Mouse (Mus musculus): ENCODE data around the gene Stard10. TPM values are rescaled to one million over a fixed set of nuclear protein-coding genes. Genes with fewer than 3 reads are reported as not detected.
A peak's percentile ranks its signal among the peaks of the same experiment; 100 is the strongest.

Stard10 gene
- polyA plus RNA-seq, 1 experiment from 2014 or later: 12.8 TPM

GRCm38 (mm10) chr7:101332045-101332831 is 15.4 kb downstream of the Stard10 start:
- Histone ChIP-seq H3K4me2 (no peak overlapping the region), H3K9ac (replicated peaks) (no peak overlapping the region), H3K27me3 (replicated peaks) (no peaks in the 10 kb centered on the region), H3K4me3 (replicated peaks) (no peak overlapping the region), H3K4me1 (peaks cover 23% of the 10 kb centered on the region), H3K9me3 (replicated peaks) (no peaks in the 10 kb centered on the region), H3K36me3 (no peaks in the 10 kb centered on the region), H3K27ac (replicated peaks) (no peak overlapping the region)
- ATAC-seq (ENCODE audit: low FRiP score): no peak
- WGBS: 88% methylated on average over 5 of the region's 5 CpGs

- H3K4me3 ChIP-seq (replicated peaks): no peak overlapping the region
- ATAC-seq (ENCODE audit: low FRiP score): no peak
Observed at GRCm38 (mm10) chr7:101335228-101335627, 18.3 kb downstream of the Stard10 start.

GRCm38 (mm10) chr7:101336686-101337085 is 19.8 kb downstream of the Stard10 start:
- Histone ChIP-seq H3K27ac (replicated peaks) (no peak overlapping the region), H3K36me3 (no peaks in the 10 kb centered on the region), H3K9me3 (replicated peaks) (no peaks in the 10 kb centered on the region), H3K27me3 (replicated peaks) (no peaks in the 10 kb centered on the region), H3K4me2 (no peak overlapping the region), H3K4me3 (replicated peaks) (no peak overlapping the region), H3K4me1 (no peaks in the 10 kb centered on the region), H3K9ac (replicated peaks) (no peak overlapping the region)
- WGBS: 83% methylated on average over 3 of the region's 3 CpGs
- no peak for ATAC-seq (ENCODE audit: low FRiP score)

More at GRCm38 (mm10) chr7:101335228-101335627, 18.3 kb downstream of the Stard10 start:
- WGBS: 100% methylated on average over 2 of the region's 2 CpGs
- no peak overlapping the region for H3K27ac ChIP-seq (replicated peaks)
- H3K4me1 ChIP-seq: peaks cover under 1% of the 10 kb centered on the region; the same call in 1 of the 2 replicates
- no peaks in the 10 kb centered on the region for H3K27me3 ChIP-seq (replicated peaks)
- no peaks in the 10 kb centered on the region for H3K36me3 ChIP-seq
- no peaks in the 10 kb centered on the region for H3K9me3 ChIP-seq (replicated peaks)
- no peak overlapping the region for H3K4me2 ChIP-seq
- no peak overlapping the region for H3K9ac ChIP-seq (replicated peaks)

GRCm38 (mm10) chr7:101337401-101337800 is 20.5 kb downstream of the Stard10 start:
- no peak for ATAC-seq (ENCODE audit: low FRiP score)
- H3K27me3 ChIP-seq (replicated peaks): no peaks in the 10 kb centered on the region
- H3K36me3 ChIP-seq: no peaks in the 10 kb centered on the region
- no peak overlapping the region for H3K4me3 ChIP-seq (replicated peaks)
- H3K27ac ChIP-seq (replicated peaks): no peak overlapping the region
- no peaks in the 10 kb centered on the region for H3K4me1 ChIP-seq
- WGBS: 88% methylated on average over 3 of the region's 3 CpGs
- H3K9me3 ChIP-seq (replicated peaks): no peaks in the 10 kb centered on the region
- H3K9ac ChIP-seq (replicated peaks): no peak overlapping the region
- H3K4me2 ChIP-seq: no peak overlapping the region

DNA sequence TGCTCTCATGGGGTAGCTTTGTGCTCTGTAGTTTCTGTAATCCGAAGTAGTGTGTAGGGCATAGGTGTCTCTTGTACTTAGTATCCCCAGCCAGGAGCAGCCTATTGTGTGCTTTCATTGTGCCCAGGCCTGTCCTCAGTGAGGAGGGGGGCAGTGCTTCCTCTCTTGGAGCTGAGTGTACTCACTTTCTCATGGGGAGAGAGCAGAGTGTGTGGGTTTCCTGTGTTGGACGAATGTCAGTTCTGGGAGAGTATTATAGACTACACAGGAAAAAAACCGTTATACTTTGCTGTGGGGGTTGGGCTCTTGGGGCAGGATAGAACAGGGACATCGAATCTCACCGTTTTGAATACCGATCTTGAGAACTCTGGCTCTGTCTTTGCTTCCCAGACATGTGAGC is 24.5 kb downstream of the Stard10 start:
- H3K4me1 ChIP-seq: no peaks in the 10 kb centered on the region
- no peak overlapping the region for H3K27ac ChIP-seq (replicated peaks)
- no peak overlapping the region for H3K4me2 ChIP-seq
- no peak for ATAC-seq (ENCODE audit: low FRiP score)
- no peaks in the 10 kb centered on the region for H3K36me3 ChIP-seq
- no peaks in the 10 kb centered on the region for H3K9me3 ChIP-seq (replicated peaks)
- no peak overlapping the region for H3K4me3 ChIP-seq (replicated peaks)
- H3K9ac ChIP-seq (replicated peaks): no peak overlapping the region
- no peaks in the 10 kb centered on the region for H3K27me3 ChIP-seq (replicated peaks)
- 81% methylated on average over 6 of the region's 6 CpGs for WGBS

GRCm38 (mm10) chr7:101343135-101343534 is 26.2 kb downstream of the Stard10 start:
- H3K4me2 ChIP-seq: no peak overlapping the region
- H3K9me3 ChIP-seq (replicated peaks): no peaks in the 10 kb centered on the region
- H3K27ac ChIP-seq (replicated peaks): no peak overlapping the region
- 79% methylated on average over 7 of the region's 7 CpGs for WGBS
- H3K4me3 ChIP-seq (replicated peaks): no peak overlapping the region
- H3K9ac ChIP-seq (replicated peaks): no peak overlapping the region
- 0 out of 2 replicates have a peak, but pooled peaks cover 3% of the 10 kb centered on the region for H3K27me3 ChIP-seq (replicated peaks)
- peaks cover 8% of the 10 kb centered on the region for H3K4me1 ChIP-seq
- H3K36me3 ChIP-seq: no peaks in the 10 kb centered on the region
- no peak for ATAC-seq (ENCODE audit: low FRiP score)

- peaks cover 9% of the 10 kb centered on the region for H3K27me3 ChIP-seq (replicated peaks)
- whole genome bisulfite sequencing: 76% methylated on average over 4 of the region's 4 CpGs
- no peaks in the 10 kb centered on the region for H3K9me3 ChIP-seq (replicated peaks)
- peaks cover 20% of the 10 kb centered on the region for H3K4me1 ChIP-seq
- no peak for ATAC-seq (ENCODE audit: low FRiP score)
- H3K36me3 ChIP-seq: no peaks in the 10 kb centered on the region
- H3K9ac ChIP-seq (replicated peaks): no peak overlapping the region
- no peak overlapping the region for H3K4me2 ChIP-seq
- no peak overlapping the region for H3K4me3 ChIP-seq (replicated peaks)
- no peak overlapping the region for H3K27ac ChIP-seq (replicated peaks)
Observed at GRCm38 (mm10) chr7:101344892-101345291, 28.0 kb downstream of the Stard10 start.

- Histone ChIP-seq H3K27ac (replicated peaks) (no peak overlapping the region), H3K4me2 (no peak overlapping the region), H3K4me3 (replicated peaks) (no peak overlapping the region), H3K27me3 (replicated peaks) (peaks cover 9% of the 10 kb centered on the region), H3K4me1 (peaks cover 20% of the 10 kb centered on the region), H3K9me3 (replicated peaks) (no peaks in the 10 kb centered on the region), H3K9ac (replicated peaks) (no peak overlapping the region), H3K36me3 (no peaks in the 10 kb centered on the region)
- 89% methylated on average over 2 of the region's 2 CpGs for WGBS
- no peak for ATAC-seq (ENCODE audit: low FRiP score)
Observed at GRCm38 (mm10) chr7:101346991-101347390, 30.1 kb downstream of the Stard10 start.

DNA sequence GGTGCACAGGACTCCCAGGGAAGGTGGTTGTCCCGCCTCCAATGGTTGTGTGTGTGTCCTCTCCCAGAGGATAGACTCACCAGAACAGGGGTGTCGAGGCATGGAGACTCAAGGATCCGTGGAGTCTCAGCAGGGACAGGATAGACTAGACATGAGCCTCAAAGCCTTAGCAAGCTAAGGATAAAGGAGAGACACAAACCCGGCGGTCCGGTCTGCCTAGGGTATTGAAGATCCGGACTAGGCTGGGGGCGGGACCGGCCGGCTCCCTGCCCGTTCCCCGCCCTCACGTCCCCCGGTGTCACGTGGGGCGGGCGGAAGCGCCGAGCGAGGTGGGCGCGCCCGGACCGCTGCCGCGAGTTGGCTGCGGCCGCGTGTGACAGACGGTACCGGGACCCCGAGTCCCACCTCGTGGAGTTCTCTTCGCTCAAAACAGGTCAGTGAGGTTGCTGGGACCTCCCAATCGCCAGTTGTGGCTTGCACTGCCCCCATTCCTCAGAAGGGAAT is 30.9 kb downstream of the Stard10 start, which contains the start of gene Arap1:
Arap1 (plus strand) TSS at position 301 of the 504 bp plus-strand sequence.
- 1% methylated on average over 35 of the region's 35 CpGs for WGBS
- H3K9ac ChIP-seq (replicated peaks): peak within 1 kb of the TSS; percentile 55
- peak; percentile 74 for ATAC-seq (ENCODE audit: low FRiP score)

DNA sequence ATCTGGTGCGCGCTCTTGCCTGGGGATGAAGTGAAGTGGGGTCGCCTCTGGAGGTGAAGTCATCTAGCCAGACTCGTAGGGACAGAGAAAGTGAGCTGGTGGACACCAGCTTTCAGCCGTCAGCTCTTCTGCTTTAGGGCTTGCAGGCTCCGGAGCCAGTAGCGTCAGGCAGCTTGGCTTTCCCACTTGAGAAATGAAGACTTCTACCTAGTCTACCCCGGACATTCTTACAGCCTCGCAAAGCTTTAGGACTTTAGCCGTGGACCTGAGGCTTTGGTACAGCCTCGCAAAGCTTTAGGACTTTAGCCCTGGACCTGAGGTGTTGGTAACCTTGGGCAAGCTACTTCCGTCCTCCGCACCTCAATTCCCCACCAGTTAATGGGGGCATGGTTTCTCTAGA is 31.4 kb downstream of the Stard10 start:
- H3K4me3 ChIP-seq (replicated peaks): peak overlapping the region; percentile 56
- 5% methylated on average over 13 of the region's 13 CpGs for WGBS

More for the DNA sequence above, 30.9 kb downstream of the Stard10 start, which contains the start of gene Arap1:
- H3K9me3 ChIP-seq (replicated peaks): no peaks in the 10 kb centered on the region
- H3K27ac ChIP-seq (replicated peaks): no peak within 1 kb of the TSS
- H3K27me3 ChIP-seq (replicated peaks): peaks cover 9% of the 10 kb centered on the region
- H3K4me3 ChIP-seq (replicated peaks): peak within 1 kb of the TSS; percentile 56
- peak within 1 kb of the TSS; percentile 98 for H3K4me2 ChIP-seq
- H3K4me1 ChIP-seq: peaks cover 20% of the 10 kb centered on the region
- no peaks in the 10 kb centered on the region for H3K36me3 ChIP-seq

DNA sequence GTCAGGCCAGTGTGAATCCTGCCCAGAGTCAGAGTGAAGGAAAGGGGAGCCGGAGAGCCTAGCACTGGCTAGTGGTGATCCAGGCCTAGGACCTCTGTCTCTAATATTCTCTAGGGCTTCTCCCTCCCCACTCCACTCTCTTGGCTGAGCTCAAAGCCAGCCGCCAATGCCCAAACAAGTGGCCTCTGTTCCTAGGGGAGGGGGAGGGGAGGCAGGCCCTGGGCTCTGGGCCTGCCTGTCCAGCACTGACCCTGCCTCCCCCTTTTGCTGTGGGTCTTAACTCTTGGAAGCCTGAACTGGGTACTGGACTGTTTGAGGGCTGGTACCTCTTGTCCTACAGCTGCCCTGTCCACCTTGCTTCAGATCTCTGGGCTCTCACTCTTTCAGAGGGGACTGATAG is 33.0 kb downstream of the Stard10 start:
- Histone ChIP-seq H3K4me2 (peak overlapping the region; percentile 98), H3K4me1 (peaks cover 20% of the 10 kb centered on the region), H3K9ac (replicated peaks) (no peak overlapping the region), H3K27ac (replicated peaks) (no peak overlapping the region), H3K9me3 (replicated peaks) (no peaks in the 10 kb centered on the region), H3K36me3 (no peaks in the 10 kb centered on the region), H3K27me3 (replicated peaks) (peaks cover 9% of the 10 kb centered on the region), H3K4me3 (replicated peaks) (no peak overlapping the region)
- peak; percentile 43; the same call in 1 of the 2 replicates for ATAC-seq (ENCODE audit: low FRiP score)
- WGBS: 51% methylated on average over 2 of the region's 2 CpGs

More for the DNA sequence above, 31.4 kb downstream of the Stard10 start:
- Histone ChIP-seq H3K36me3 (no peaks in the 10 kb centered on the region), H3K9me3 (replicated peaks) (no peaks in the 10 kb centered on the region), H3K4me1 (peaks cover 20% of the 10 kb centered on the region), H3K27ac (replicated peaks) (no peak overlapping the region), H3K4me2 (peak overlapping the region; percentile 98), H3K27me3 (replicated peaks) (peaks cover 9% of the 10 kb centered on the region), H3K9ac (replicated peaks) (peak overlapping the region; percentile 55)
- 0 out of 2 replicates have a peak, but pooled peaks have one; percentile 31 for ATAC-seq (ENCODE audit: low FRiP score)

DNA sequence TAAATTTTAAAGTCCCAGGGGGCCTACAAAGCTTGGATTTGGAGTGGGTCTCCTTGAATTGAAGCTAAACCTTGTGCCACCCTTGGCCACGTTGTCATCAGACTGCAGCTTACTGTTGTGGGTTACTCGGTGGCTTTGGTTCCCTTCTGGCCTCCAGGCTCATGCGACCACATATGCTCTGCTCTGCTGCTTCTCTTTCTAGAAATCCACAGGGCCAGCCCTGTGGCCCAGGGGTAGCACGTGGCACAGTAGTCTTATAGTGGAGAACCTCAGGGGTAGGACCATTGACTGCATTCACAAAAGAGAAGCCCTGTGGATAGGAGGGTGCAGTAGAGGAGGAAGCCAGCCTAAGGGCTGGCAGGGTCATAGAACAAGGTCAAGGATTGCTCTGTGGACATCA is 35.5 kb downstream of the Stard10 start:
- no peak overlapping the region for H3K27ac ChIP-seq (replicated peaks)
- no peaks in the 10 kb centered on the region for H3K36me3 ChIP-seq
- no peaks in the 10 kb centered on the region for H3K9me3 ChIP-seq (replicated peaks)
- ATAC-seq (ENCODE audit: low FRiP score): no peak
- H3K4me2 ChIP-seq: no peak overlapping the region
- 83% methylated on average over 4 of the region's 4 CpGs for WGBS
- H3K4me3 ChIP-seq (replicated peaks): no peak overlapping the region
- H3K27me3 ChIP-seq (replicated peaks): peaks cover 6% of the 10 kb centered on the region
- no peak overlapping the region for H3K9ac ChIP-seq (replicated peaks)
- peaks cover 17% of the 10 kb centered on the region for H3K4me1 ChIP-seq

Measured in neural tube, embryonic 15.5 days (tissue).